Mouse (Mus musculus): ENCODE data around the gene Helt.

DNA sequence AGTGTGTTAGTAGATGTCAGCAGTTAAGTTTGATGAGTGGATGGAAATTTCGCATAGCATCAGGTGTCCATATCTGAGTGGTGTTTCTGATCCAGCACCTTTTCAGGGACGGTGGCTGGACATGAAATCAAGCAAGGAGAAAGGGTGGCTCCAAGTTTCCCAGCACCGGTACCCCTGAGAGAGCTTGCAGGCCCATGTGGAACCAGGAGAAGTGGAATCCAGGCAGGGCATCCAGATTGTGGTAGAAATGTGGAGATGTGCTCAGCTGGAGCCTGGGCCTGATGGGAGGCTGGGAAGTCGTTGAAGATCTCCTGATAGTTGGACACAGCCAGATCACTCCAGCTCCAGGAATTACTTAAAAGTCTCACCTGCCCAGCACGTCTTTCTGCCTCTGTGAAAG, 30.2 kb upstream of the Helt start:
- TF ChIP-seq POLR2A (IDR thresholded peaks at IDR 0.05; ENCODE audit: low read depth, low read length) (no peak), CTCF (IDR thresholded peaks at IDR 0.05; ENCODE audit: extremely low read depth, insufficient read length, insufficient replicate concordance, low read depth, low read length) (no peak)

All from small intestine, adult 2 months (tissue).